Mouse (Mus musculus): ENCODE measurements around the gene Pcdh7.
"Not testable (repeated sequence)": the region's sequence is repeated elsewhere in the genome, so short reads cannot be mapped to it uniquely, and the experiment has no call there.

The Pcdh7 gene

GRCm38 (mm10) chr5:57717906-57718875 is at the start of gene Pcdh7:
TSS of gene Pcdh7 (plus strand) at chr5:57717967.
- in situ Hi-C loops (cut with MboI, MseI) = loop anchor here (5.0 to 25.0 kb wide), 2 partner anchors 254 to 369 kb away; no protein-coding TSS in a partner anchor

- in situ Hi-C loops (cut with MboI, MseI) = not testable (repeated sequence)
These were observed 40.8 kb upstream of the Pcdh7 start for GRCm38 (mm10) chr5:57676970-57677369.

- in situ Hi-C loops (cut with MboI, MseI) = loop anchor here (25.0 kb wide), 1 partner anchor 379 kb away; no protein-coding TSS in a partner anchor
These were observed 9.4 kb upstream of the Pcdh7 start for GRCm38 (mm10) chr5:57708396-57708795.

GRCm38 (mm10) chr5:57713980-57714379 is 3.8 kb upstream of the Pcdh7 start:
- in situ Hi-C loops (cut with MboI, MseI) = loop anchor here (25.0 kb wide), 1 partner anchor 373 kb away; no protein-coding TSS in a partner anchor

- in situ Hi-C loops (cut with MboI, MseI) = loop anchor here (5.0 to 25.0 kb wide), 2 partner anchors 257 to 372 kb away; no protein-coding TSS in a partner anchor
These were observed 2.9 kb upstream of the Pcdh7 start for GRCm38 (mm10) chr5:57714621-57715523.

GRCm38 (mm10) chr5:57715524-57716400 is 2.0 kb upstream of the Pcdh7 start:
- in situ Hi-C loops (cut with MboI, MseI) = loop anchor here (5.0 to 25.0 kb wide), 2 partner anchors 257 to 372 kb away; no protein-coding TSS in a partner anchor

- in situ Hi-C loops (cut with MboI, MseI) = loop anchor here (5.0 to 25.0 kb wide), 2 partner anchors 256 to 371 kb away; no protein-coding TSS in a partner anchor
These were observed 1.1 kb upstream of the Pcdh7 start for GRCm38 (mm10) chr5:57716421-57717237.

- in situ Hi-C loops (cut with MboI, MseI) = loop anchor here (5.0 to 25.0 kb wide), 2 partner anchors 255 to 370 kb away; no protein-coding TSS in a partner anchor
These were observed 395 bp upstream of the Pcdh7 start for GRCm38 (mm10) chr5:57717238-57717905.

GRCm38 (mm10) chr5:57718876-57719593 is 1.3 kb downstream of the Pcdh7 start:
- in situ Hi-C loops (cut with MboI, MseI) = loop anchor here (5.0 to 25.0 kb wide), 2 partner anchors 253 to 368 kb away; no protein-coding TSS in a partner anchor

- in situ Hi-C loops (cut with MboI, MseI) = loop anchor here (5.0 to 25.0 kb wide), 2 partner anchors 253 to 368 kb away; no protein-coding TSS in a partner anchor
These were observed 1.9 kb downstream of the Pcdh7 start for GRCm38 (mm10) chr5:57719594-57720185.

GRCm38 (mm10) chr5:57720206-57720880 is 2.6 kb downstream of the Pcdh7 start:
- in situ Hi-C loops (cut with MboI, MseI) = loop anchor here (25.0 kb wide), 1 partner anchor 367 kb away; no protein-coding TSS in a partner anchor

GRCm38 (mm10) chr5:57721148-57721712 is 3.5 kb downstream of the Pcdh7 start:
- in situ Hi-C loops (cut with MboI, MseI) = loop anchor here (25.0 kb wide), 1 partner anchor 366 kb away; no protein-coding TSS in a partner anchor

GRCm38 (mm10) chr5:57721927-57722326 is 4.2 kb downstream of the Pcdh7 start:
- in situ Hi-C loops (cut with MboI, MseI) = loop anchor here (25.0 kb wide), 1 partner anchor 365 kb away; no protein-coding TSS in a partner anchor

GRCm38 (mm10) chr5:57733451-57733850 is 15.7 kb downstream of the Pcdh7 start:
- in situ Hi-C loops (cut with MboI, MseI) = no loop called here

GRCm38 (mm10) chr5:57735723-57736122 is 18.0 kb downstream of the Pcdh7 start:
- in situ Hi-C loops (cut with MboI, MseI) = no loop called here

- in situ Hi-C loops (cut with MboI, MseI) = no loop called here
These were observed 25.2 kb downstream of the Pcdh7 start for GRCm38 (mm10) chr5:57742924-57743323.

All from T-helper 2 cell (primary cell).